Mouse (Mus musculus) urinary bladder, postnatal 10 days (tissue): Measurements from ENCODE around the gene Pgpep1.

Experiments used
- DNase-seq: peaks from one replicate; pipeline ENCODE4 v3.0.0; 2022; ENCODE audit warnings: low spot score

The Pgpep1 gene

GRCm38 (mm10) chr8:70631436-70631835, 28.8 kb downstream of the Pgpep1 start:
- DNase-seq, result no peak

GRCm38 (mm10) chr8:70630532-70631381, 29.4 kb downstream of the Pgpep1 start:
- no peak for DNase-seq

- DNase-seq, result peak; percentile 55
Observed at GRCm38 (mm10) chr8:70629574-70630531, 30.3 kb downstream of the Pgpep1 start.

- DNase-seq, result no peak
Observed at GRCm38 (mm10) chr8:70628986-70629490, 31.1 kb downstream of the Pgpep1 start.

- no peak for DNase-seq
Observed at GRCm38 (mm10) chr8:70627041-70627440, 33.1 kb downstream of the Pgpep1 start.

- no peak for DNase-seq
Observed at GRCm38 (mm10) chr8:70625104-70625503, 35.1 kb downstream of the Pgpep1 start.

GRCm38 (mm10) chr8:70622220-70622619, 38.0 kb downstream of the Pgpep1 start:
- DNase-seq, result no peak

- no peak for DNase-seq
Observed at GRCm38 (mm10) chr8:70618888-70619334, 41.3 kb downstream of the Pgpep1 start.

- DNase-seq, result no peak
Observed at GRCm38 (mm10) chr8:70617985-70618384, 42.2 kb downstream of the Pgpep1 start.

GRCm38 (mm10) chr8:70616645-70617044, 43.5 kb downstream of the Pgpep1 start:
- DNase-seq, result no peak

GRCm38 (mm10) chr8:70615894-70616293, 44.3 kb downstream of the Pgpep1 start, which contains the start of gene Lrrc25:
Gene Lrrc25, plus strand, starts transcription at chr8:70616155.
- no peak for DNase-seq

GRCm38 (mm10) chr8:70615281-70615680, 44.9 kb downstream of the Pgpep1 start:
- no peak for DNase-seq

GRCm38 (mm10) chr8:70614469-70614868, 45.7 kb downstream of the Pgpep1 start:
- DNase-seq, result no peak

GRCm38 (mm10) chr8:70613763-70614162, 46.4 kb downstream of the Pgpep1 start:
- no peak for DNase-seq

GRCm38 (mm10) chr8:70611849-70612248, 48.3 kb downstream of the Pgpep1 start:
- DNase-seq, result no peak

GRCm38 (mm10) chr8:70610796-70611771, 49.1 kb downstream of the Pgpep1 start:
- peak; percentile 74 for DNase-seq

- peak; percentile 73 for DNase-seq
Observed at GRCm38 (mm10) chr8:70609849-70610795, 50.1 kb downstream of the Pgpep1 start.

GRCm38 (mm10) chr8:70609368-70609848, 50.8 kb downstream of the Pgpep1 start:
- no peak for DNase-seq

- DNase-seq, result no peak
Observed at GRCm38 (mm10) chr8:70608749-70609367, 51.3 kb downstream of the Pgpep1 start, which contains the start of gene Ssbp4. Gene Ssbp4, minus strand, starts transcription at chr8:70608872.
